Mouse (Mus musculus): ENCODE results near the gene Ppp1r35. TPM values are rescaled to one million over a fixed set of nuclear protein-coding genes. Genes with fewer than 3 reads are reported as not detected.
"Not testable (repeated sequence)": the region's sequence is repeated elsewhere in the genome, so short reads cannot be mapped to it uniquely, and the experiment has no call there.

The Ppp1r35 gene
- polyA plus RNA-seq, 1 experiment from 2014 or later: 67.7 TPM

DNA sequence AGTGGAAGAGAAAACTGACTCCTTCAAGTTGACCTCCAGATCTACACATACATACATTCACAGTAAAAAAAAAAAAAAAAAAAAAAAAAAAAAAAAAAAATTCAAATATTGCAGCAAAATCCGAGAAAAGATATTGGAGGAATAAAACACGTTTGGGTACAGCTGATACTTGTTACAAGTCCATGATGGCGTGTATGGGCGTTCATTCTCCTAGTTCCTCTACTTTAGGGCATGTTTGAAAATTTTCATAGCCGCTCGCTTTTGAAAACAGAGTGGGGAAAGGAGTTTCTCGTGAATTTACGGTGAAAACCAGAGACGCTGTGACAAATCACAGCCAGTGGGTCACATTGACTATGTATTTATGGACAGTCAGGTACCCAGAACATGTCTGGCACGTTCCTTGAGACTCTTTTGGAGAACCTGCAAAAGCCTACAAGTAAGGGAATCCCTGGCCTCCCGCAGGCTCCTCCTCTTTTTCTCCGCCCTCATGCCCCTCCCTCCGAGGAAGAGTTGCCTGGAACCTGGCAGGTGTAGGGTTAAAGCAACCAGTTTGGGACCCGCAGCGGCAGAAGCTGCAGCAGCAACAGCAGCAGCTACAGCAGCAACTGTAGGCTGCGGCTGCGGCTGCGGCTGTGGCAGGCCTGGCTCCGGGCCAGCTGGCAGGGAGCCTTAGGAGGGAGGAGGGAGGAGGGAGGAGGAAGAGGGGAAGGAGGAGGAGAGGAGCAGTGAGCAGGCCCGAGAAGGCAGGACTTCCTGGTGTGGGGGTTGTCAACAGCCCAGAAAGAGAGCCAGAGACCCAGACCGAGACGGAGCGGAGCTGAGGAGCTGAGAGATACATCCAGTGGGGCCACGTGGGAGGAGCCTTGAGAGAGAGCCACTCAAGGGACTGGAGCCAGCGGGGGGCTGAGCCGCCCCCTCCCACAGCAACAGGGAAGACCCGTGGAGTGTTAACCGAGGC, 33.2 kb upstream of the Ppp1r35 start, which contains the start of gene Tsc22d4:
Tsc22d4 (plus strand) TSS at position 517 of the 958 bp plus-strand sequence.
- Histone ChIP-seq H3K36me3 (no peaks in the 10 kb centered on the region), H3K9me3 (no peaks in the 10 kb centered on the region), H3K27ac (replicated peaks) (peak within 1 kb of the TSS; percentile 94), H3K27me3 (no peaks in the 10 kb centered on the region), H3K4me1 (peaks cover 50% of the 10 kb centered on the region), H3K4me2 (replicated peaks) (peak within 1 kb of the TSS; percentile 81), H3K4me3 (peak within 1 kb of the TSS; percentile 62), H3K9ac (replicated peaks) (peak within 1 kb of the TSS; percentile 74)
- ATAC-seq (ENCODE audit: low FRiP score, low read depth): peak; percentile 80
- 5% methylated on average over 28 of the region's 28 CpGs for WGBS

DNA sequence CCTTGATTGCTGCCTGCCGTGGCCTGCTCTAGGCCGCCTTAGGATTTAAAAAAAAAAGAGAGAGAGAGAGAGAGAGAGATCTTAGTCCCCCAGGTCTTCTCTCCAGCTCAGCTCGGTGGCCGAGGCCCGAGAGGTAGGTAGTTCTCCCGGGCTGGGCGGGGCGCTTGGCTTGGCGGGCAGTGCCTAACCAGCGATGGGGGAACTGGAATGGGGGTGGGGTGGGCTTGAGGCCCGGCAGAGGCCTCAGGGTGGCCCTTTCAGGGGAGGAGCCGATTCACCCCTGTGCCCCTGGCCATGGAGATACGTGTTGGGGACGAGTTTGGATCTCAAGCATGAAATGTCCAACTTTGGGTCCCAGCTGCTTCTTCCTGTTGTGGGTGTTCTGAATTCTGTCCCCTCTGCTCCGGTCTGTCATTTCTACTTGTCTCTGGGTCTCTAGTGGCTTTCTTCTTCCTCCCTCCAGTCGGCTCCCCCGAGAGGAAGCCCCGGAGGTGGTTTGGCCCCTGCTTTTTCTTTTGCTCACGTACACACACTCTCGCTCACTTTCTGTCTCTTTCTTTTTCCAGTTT, 32.3 kb upstream of the Ppp1r35 start:
- Histone ChIP-seq H3K9me3 (no peaks in the 10 kb centered on the region), H3K4me1 (peaks cover 49% of the 10 kb centered on the region), H3K27me3 (no peaks in the 10 kb centered on the region), H3K4me2 (replicated peaks) (peak overlapping the region; percentile 81), H3K9ac (replicated peaks) (peak overlapping the region; percentile 74), H3K27ac (replicated peaks) (peak overlapping the region; percentile 94), H3K36me3 (peaks cover 6% of the 10 kb centered on the region), H3K4me3 (peak overlapping the region; percentile 62)
- peak; percentile 28 for ATAC-seq (ENCODE audit: low FRiP score, low read depth)
- WGBS: 1% methylated on average over 19 of the region's 20 CpGs

DNA sequence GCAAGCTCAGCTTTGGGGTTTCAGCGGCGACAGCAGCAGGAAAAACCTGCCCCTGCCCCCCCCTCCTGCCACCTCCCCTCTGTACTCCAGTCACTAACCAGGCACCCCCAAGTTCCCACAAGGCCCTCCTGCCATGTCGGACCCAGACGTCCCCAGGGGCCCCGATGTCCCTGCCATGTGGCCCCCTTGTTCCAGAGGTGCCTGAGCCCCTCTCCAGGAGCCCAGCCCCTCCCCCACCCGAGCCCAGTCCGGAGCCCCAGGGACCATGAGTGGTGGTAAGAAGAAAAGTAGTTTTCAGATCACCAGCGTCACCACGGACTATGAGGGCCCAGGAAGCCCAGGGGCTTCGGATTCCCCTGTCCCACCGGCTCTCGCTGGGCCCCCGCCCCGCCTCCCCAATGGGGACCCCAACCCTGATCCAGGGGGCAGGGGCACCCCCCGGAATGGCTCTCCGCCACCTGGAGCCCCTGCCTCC, 31.8 kb upstream of the Ppp1r35 start:
- H3K27ac ChIP-seq (replicated peaks): peak overlapping the region; percentile 94
- no peaks in the 10 kb centered on the region for H3K27me3 ChIP-seq
- H3K9ac ChIP-seq (replicated peaks): peak overlapping the region; percentile 74
- WGBS: 0% methylated on average over 16 of the region's 16 CpGs
- H3K4me1 ChIP-seq: peaks cover 44% of the 10 kb centered on the region
- peak overlapping the region; percentile 81 for H3K4me2 ChIP-seq (replicated peaks)
- ATAC-seq (ENCODE audit: low FRiP score, low read depth): no peak
- peak overlapping the region; percentile 62 for H3K4me3 ChIP-seq
- H3K9me3 ChIP-seq: no peaks in the 10 kb centered on the region
- peaks cover 12% of the 10 kb centered on the region for H3K36me3 ChIP-seq

DNA sequence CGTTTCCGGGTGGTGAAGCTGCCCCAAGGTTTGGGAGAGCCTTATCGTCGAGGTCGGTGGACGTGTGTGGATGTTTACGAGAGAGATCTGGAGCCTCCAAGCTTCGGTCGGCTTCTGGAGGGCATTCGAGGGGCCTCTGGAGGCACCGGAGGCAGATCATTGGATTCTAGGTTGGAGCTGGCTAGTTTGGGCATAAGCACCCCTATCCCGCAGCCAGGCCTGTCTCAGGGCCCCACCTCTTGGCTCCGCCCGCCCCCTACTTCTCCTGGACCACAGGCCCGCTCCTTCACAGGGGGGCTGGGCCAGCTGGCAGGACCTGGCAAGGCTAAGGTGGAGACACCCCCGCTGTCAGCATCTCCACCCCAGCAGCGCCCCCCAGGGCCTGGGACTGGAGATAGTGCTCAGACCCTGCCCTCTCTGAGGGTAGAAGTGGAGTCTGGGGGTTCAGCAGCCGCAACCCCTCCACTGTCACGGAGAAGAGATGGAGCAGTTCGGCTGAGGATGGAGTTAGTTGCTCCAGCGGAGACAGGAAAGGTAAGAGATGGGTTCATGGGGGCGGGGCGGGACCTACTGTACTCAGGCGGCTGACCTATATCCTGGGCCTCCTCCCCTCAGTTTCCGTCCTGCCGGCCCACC, 31.2 kb upstream of the Ppp1r35 start:
- H3K9me3 ChIP-seq: no peaks in the 10 kb centered on the region
- peak overlapping the region; percentile 94 for H3K27ac ChIP-seq (replicated peaks)
- H3K27me3 ChIP-seq: no peaks in the 10 kb centered on the region
- H3K4me2 ChIP-seq (replicated peaks): peak overlapping the region; percentile 81
- no peak for ATAC-seq (ENCODE audit: low FRiP score, low read depth)
- peak overlapping the region; percentile 74 for H3K9ac ChIP-seq (replicated peaks)
- H3K4me3 ChIP-seq: peak overlapping the region; percentile 62
- peaks cover 17% of the 10 kb centered on the region for H3K36me3 ChIP-seq
- WGBS: 6% methylated on average over 26 of the region's 26 CpGs
- peaks cover 41% of the 10 kb centered on the region for H3K4me1 ChIP-seq

DNA sequence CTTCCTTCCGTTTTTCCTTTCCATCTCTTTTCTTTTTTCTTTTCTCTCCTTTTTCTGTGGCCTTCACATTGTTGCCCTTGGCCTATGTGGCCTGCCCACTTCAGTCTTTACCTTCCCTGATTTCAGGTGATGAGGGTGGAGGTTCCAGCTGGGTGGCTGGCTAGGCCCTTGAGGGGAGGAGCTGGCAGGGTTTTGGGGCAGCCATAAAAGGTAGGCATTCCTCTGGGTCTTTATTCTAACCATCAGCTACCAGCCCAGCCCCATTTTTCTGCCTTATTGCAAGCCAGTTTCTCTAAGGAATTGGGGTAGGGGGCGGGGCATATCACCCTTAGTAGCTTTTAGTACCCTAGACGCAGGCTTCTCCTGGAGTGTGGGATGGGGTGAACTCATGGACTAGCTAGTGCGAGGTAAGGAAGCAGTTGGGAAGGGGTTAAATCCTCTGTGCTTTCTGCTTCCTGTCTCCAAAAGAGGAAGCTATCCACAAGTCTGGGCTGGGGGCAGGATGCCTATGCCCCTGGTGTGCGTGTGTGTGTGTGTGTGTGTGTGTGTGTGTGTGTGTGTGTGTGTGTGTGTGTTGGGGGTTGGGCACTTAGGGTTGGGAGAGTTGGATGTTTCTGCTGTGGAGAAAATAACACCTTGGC, 30.4 kb upstream of the Ppp1r35 start:
- Histone ChIP-seq H3K4me1 (peaks cover 41% of the 10 kb centered on the region), H3K36me3 (peaks cover 24% of the 10 kb centered on the region), H3K4me2 (replicated peaks) (peak overlapping the region; percentile 81), H3K9me3 (no peaks in the 10 kb centered on the region), H3K27me3 (no peaks in the 10 kb centered on the region), H3K27ac (replicated peaks) (no peak overlapping the region), H3K9ac (replicated peaks) (peak overlapping the region; percentile 74), H3K4me3 (peak overlapping the region; percentile 62)
- ATAC-seq (ENCODE audit: low FRiP score, low read depth): no peak
- WGBS: 56% methylated on average over 5 of the region's 5 CpGs

DNA sequence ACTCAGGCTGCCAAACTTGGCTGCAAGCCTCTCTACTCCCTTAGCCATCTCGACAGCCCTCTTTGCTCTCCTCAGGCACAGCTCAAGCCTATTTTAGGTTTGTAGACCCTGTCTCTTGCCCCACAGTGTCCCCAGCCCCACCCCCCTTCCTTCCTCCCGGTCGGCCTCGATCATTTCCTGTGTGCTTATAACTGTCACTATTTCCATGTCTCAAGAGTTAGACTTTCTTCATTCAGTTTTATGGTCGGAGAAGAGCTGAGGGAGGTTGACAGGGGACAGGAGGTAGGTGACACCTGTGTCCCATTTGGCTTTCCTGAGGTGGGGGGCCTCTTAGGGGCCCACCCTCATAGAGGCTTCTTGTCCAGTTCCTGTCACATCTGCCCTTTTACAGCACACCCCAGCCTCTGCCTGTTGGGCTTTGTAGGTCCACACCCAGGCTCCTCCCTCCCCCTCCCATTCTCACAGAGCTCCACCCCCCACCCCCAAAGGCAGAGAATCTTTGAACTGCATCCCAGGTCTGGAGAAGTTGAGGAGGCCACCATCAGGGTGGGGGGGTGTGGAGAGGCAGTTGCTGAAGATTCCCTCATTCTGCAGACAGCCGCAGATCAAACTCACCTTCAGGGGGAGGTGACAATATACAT, 29.3 kb upstream of the Ppp1r35 start:
- Histone ChIP-seq H3K4me2 (replicated peaks) (0 out of 2 replicates have a peak overlapping the region, but pooled peaks have one; percentile 81), H3K9me3 (no peaks in the 10 kb centered on the region), H3K27ac (replicated peaks) (no peak overlapping the region), H3K36me3 (peaks cover 24% of the 10 kb centered on the region), H3K27me3 (no peaks in the 10 kb centered on the region), H3K9ac (replicated peaks) (no peak overlapping the region), H3K4me1 (peaks cover 41% of the 10 kb centered on the region), H3K4me3 (no peak overlapping the region)
- WGBS: 83% methylated on average over 6 of the region's 6 CpGs
- no peak for ATAC-seq (ENCODE audit: low FRiP score, low read depth)

DNA sequence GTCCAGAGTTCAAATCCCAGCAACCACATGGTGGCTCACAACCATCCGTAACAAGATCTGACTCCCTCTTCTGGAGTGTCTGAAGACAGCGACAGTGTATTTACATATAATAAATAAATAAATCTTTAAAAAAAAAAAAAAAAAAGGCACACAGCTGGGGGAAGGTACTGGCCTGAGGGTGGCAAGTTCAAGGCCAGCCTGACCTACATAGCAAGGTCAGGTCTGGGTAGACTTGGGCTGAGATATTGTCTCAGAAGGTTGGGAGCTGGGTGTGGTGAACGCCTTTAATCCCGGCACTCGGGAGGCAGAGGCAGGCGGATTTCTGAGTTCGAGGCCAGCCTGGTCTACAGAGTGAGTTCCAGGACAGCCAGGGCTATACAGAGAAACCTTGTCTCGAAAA, 28.4 kb upstream of the Ppp1r35 start:
- Histone ChIP-seq H3K36me3 (peaks cover 24% of the 10 kb centered on the region), H3K4me1 (peaks cover 37% of the 10 kb centered on the region)
- 97% methylated on average over 6 of the region's 8 CpGs for WGBS
- not testable (repeated sequence) for H3K4me2 ChIP-seq (replicated peaks); H3K4me3 ChIP-seq; H3K9me3 ChIP-seq; H3K9ac ChIP-seq (replicated peaks); ATAC-seq (ENCODE audit: low FRiP score, low read depth); H3K27me3 ChIP-seq; H3K27ac ChIP-seq (replicated peaks)

DNA sequence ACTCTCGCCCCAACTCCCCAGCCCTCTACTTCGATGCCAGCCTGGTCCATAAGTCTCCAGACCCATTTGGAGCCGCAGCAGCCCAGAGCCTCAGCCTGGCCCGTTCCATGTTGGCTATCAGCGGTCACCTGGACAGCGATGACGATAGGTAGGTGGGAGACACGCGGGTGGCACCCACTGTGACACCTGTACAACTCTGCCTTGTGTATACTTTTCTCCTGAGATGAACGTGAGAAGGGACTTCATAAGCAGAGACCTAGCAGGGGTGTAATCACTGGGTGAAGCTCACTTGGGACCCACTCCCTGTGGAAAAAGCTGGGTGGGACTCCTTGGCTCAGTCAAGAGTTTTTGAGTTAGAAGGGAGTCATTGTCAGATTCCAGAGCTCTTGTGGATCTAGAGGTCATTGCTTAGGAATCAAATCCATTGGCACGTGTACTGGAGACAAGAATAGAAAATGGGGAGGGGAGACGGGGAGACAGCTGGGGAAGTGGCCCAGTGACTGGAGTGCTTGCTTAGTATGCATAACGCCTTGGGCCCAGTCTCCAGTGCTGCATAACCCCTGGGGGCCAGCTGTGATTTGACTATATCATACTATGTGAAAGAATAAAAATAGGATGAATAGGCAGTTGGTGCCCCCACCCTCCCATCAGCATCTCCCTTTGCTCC, 27.3 kb upstream of the Ppp1r35 start:
- Histone ChIP-seq H3K4me2 (replicated peaks) (no peak overlapping the region), H3K9ac (replicated peaks) (no peak overlapping the region), H3K9me3 (no peaks in the 10 kb centered on the region), H3K27ac (replicated peaks) (no peak overlapping the region), H3K4me1 (peaks cover 32% of the 10 kb centered on the region), H3K27me3 (no peaks in the 10 kb centered on the region), H3K36me3 (peaks cover 32% of the 10 kb centered on the region), H3K4me3 (no peak overlapping the region)
- WGBS: 91% methylated on average over 13 of the region's 13 CpGs
- no peak for ATAC-seq (ENCODE audit: low FRiP score, low read depth)

DNA sequence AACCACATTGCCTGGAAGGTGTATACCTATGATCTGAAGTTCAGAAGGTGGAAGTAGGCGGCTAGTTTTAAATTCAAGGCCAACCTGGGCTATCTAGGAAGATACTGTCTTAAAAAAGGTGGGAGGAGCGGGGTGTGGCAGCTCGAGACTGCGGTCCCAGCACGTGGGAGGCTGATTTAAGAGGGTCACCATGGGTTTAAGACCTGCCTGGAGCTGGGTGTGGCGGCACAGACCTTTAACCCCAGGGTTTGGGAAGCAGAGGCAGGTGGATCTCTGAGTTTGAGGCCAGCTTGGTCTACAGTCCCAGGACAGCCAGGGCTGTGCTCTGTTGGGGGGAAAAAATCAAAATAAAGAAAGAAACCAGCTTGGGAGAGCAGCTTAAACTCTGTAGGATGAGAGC, 26.7 kb upstream of the Ppp1r35 start:
- H3K4me3 ChIP-seq: no peak overlapping the region
- H3K27me3 ChIP-seq: no peaks in the 10 kb centered on the region
- H3K9ac ChIP-seq (replicated peaks): no peak overlapping the region
- 87% methylated on average over 6 of the region's 6 CpGs for WGBS
- H3K4me2 ChIP-seq (replicated peaks): no peak overlapping the region
- ATAC-seq (ENCODE audit: low FRiP score, low read depth): no peak
- H3K27ac ChIP-seq (replicated peaks): no peak overlapping the region
- H3K36me3 ChIP-seq: peaks cover 35% of the 10 kb centered on the region
- H3K4me1 ChIP-seq: peaks cover 27% of the 10 kb centered on the region
- no peaks in the 10 kb centered on the region for H3K9me3 ChIP-seq

DNA sequence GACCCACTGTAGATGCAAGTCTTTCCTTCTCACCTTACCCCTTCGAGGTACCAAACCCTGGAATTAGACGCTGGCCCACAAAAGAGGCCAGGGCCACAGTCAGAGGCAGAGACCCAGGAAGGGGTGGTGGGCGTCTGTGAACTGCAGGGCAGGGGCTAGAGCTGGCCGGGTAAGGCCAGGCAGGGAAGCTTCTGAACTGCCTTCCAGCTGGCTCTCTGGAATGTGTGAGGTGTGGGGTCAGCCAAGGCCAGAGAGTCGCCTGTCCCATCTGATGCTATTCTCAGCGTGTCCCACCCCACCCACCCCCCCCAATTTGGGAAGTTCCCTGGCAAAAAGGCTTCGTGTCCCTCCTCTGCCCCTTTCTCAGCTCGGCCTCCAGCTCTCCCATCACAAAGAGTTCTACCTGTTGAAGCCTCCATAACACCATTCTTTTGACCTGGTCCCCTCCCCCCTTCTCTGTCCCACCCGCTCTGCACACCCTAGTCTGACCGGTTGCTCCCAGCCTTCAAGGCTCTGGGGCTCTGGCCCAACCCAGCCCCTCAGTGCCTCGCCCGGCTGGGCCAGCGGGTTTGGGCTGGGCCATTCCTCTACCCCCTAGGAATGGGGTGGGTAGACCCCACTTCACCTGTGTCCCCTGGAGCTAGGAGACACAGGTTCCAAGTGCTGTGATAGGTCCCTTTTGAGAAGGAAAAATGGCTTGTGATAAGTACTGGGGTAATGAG, 25.4 kb upstream of the Ppp1r35 start:
- Histone ChIP-seq H3K4me2 (replicated peaks) (no peak overlapping the region), H3K9me3 (no peaks in the 10 kb centered on the region), H3K36me3 (peaks cover 42% of the 10 kb centered on the region), H3K4me3 (no peak overlapping the region), H3K27me3 (no peaks in the 10 kb centered on the region), H3K9ac (replicated peaks) (no peak overlapping the region), H3K27ac (replicated peaks) (no peak overlapping the region), H3K4me1 (peaks cover 16% of the 10 kb centered on the region)
- 87% methylated on average over 10 of the region's 13 CpGs for WGBS
- ATAC-seq (ENCODE audit: low FRiP score, low read depth): no peak

All from midbrain, embryonic 12.5 days (tissue).